Mouse (Mus musculus) embryo, embryonic 10 days (tissue): ENCODE data around the gene Vps11.
"Not testable (repeated sequence)": the region's sequence is repeated elsewhere in the genome, so short reads cannot be mapped to it uniquely, and the experiment has no call there.

Experiments used
- DNase-seq: peaks from one replicate; pipeline ENCODE4 v3.0.0-alpha.2; 2015; ENCODE audit warnings: low spot score

Vps11 gene

GRCm38 (mm10) chr9:44314910-44315309 lies 46.6 kb downstream of the Vps11 start:
- no peak for DNase-seq

- DNase-seq: no peak
These were observed 47.3 kb downstream of the Vps11 start for GRCm38 (mm10) chr9:44314257-44314547.

GRCm38 (mm10) chr9:44313476-44314256 lies 47.8 kb downstream of the Vps11 start:
- DNase-seq: no peak

- DNase-seq: peak; percentile 63
These were observed 50.0 kb downstream of the Vps11 start for GRCm38 (mm10) chr9:44311136-44312134.

- no peak for DNase-seq
These were observed 50.7 kb downstream of the Vps11 start for GRCm38 (mm10) chr9:44310750-44311135.

GRCm38 (mm10) chr9:44309756-44310155 lies 51.7 kb downstream of the Vps11 start:
- DNase-seq: no peak

GRCm38 (mm10) chr9:44307248-44307647 lies 54.2 kb downstream of the Vps11 start:
- DNase-seq: no peak

GRCm38 (mm10) chr9:44306532-44306931 lies 54.9 kb downstream of the Vps11 start:
- no peak for DNase-seq

GRCm38 (mm10) chr9:44305466-44306079 lies 55.9 kb downstream of the Vps11 start, which contains the start of gene Hinfp:
Gene Hinfp (minus strand): TSS chr9:44305671.
- DNase-seq: peak; percentile 100

- DNase-seq: not testable (repeated sequence)
These were observed 61.5 kb downstream of the Vps11 start for GRCm38 (mm10) chr9:44300001-44300400.
